Mouse (Mus musculus): Measurements from ENCODE around the gene Mxi1. TPM values are rescaled to one million over a fixed set of nuclear protein-coding genes. Genes with fewer than 3 reads are reported as not detected.

The Mxi1 gene
- total and polyA plus RNA-seq, 3 experiments = 29.0 to 60.9 TPM; not detected in 1

DNA sequence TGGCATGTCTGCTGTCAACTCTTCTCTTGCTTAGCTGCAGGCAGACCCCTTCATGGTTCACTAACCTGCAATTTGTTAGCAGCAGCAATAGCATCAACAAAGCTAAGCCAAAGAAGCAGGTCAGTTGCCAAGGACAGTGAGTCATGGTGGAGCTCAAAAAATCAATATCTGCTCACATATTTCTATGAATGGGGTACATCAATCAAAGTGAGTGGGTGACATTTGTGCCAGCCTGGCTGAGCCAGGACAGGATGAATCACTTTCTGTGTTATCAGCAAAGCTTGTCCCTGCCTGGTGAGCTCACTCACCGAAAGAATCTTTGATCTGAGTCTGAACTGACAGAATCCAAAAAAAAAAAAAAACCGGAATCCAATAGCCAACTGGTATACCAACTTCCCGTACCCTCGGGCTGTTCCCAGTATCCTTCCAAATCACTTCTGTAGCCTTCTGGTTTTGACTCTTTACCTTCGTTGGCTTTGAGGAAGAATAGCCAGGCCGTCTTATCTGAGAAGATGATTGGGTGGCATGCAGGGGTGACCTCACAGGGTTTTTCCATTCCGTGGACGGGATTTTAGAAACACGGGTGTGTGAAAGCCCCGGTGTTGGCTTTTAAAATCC lies 94.0 kb downstream of the Mxi1 start:
- no peaks in the 10 kb centered on the region for H3K79me2 ChIP-seq (ENCODE audit: control insufficient read depth, insufficient read depth, low read length, poor library complexity)
- peak overlapping the region; percentile 30 for H3K9ac ChIP-seq (ENCODE audit: control insufficient read depth, low read depth, low read length, poor library complexity, severe bottlenecking)
- H3K9me3 ChIP-seq (replicated peaks; ENCODE audit: insufficient read depth, low read length) = no peaks in the 10 kb centered on the region
- H3K27me3 ChIP-seq (ENCODE audit: control insufficient read depth in 1 of 2, insufficient read depth in 2 of 2, low read length in 2 of 2) = no peaks in the 10 kb centered on the region
- DNase-seq (ENCODE audit: low read depth, low spot score) = no peak
- H3K4me1 ChIP-seq (ENCODE audit: control insufficient read depth in 1 of 2, insufficient read depth in 2 of 2, low read length in 2 of 2) = peaks cover 12 to 40% of the 10 kb centered on the region in 2 experiments
- TF ChIP-seq ETS1 (IDR thresholded peaks at IDR 0.05; ENCODE audit: low read depth, low read length) (0 out of 2 replicates have a peak, but pooled peaks have one; percentile 5), GATA1 (IDR thresholded peaks at IDR 0.05; ENCODE audit: low read depth, low read length) (no peak; the same call in 1 of the 2 replicates), ZNF384 (IDR thresholded peaks at IDR 0.05; ENCODE audit: low read depth, low read length) (peak; percentile 77)
- peaks cover 0 to 29% of the 10 kb centered on the region in 2 experiments; a peak in 2 of 4 replicates for H3K36me3 ChIP-seq (ENCODE audit: control insufficient read depth in 1 of 2, insufficient read depth in 2 of 2, low read length in 2 of 2)
- no peak overlapping the region for H3K27ac ChIP-seq (ENCODE audit: control insufficient read depth, low read depth, low read length)
- peak overlapping the region; percentile 30 to 45 for H3K4me3 ChIP-seq (ENCODE audit: control insufficient read depth in 1 of 2, insufficient read depth in 1 of 2, low read depth in 2 of 2, low read length in 2 of 2)

- Histone ChIP-seq H3K9me3 (replicated peaks; ENCODE audit: insufficient read depth, low read length) (no peaks in the 10 kb centered on the region), H3K27me3 (ENCODE audit: control insufficient read depth in 1 of 2, insufficient read depth in 2 of 2, low read length in 2 of 2) (no peaks in the 10 kb centered on the region), H3K9ac (ENCODE audit: control insufficient read depth, low read depth, low read length, poor library complexity, severe bottlenecking) (peak overlapping the region; percentile 30), H3K36me3 (ENCODE audit: control insufficient read depth in 1 of 2, insufficient read depth in 2 of 2, low read length in 2 of 2) (peaks cover 0 to 33% of the 10 kb centered on the region in 2 experiments; a peak in 2 of 4 replicates), H3K79me2 (ENCODE audit: control insufficient read depth, insufficient read depth, low read length, poor library complexity) (no peaks in the 10 kb centered on the region), H3K4me3 (ENCODE audit: control insufficient read depth in 1 of 2, insufficient read depth in 1 of 2, low read depth in 2 of 2, low read length in 2 of 2) (peak overlapping the region; percentile 30 to 45), H3K27ac (ENCODE audit: control insufficient read depth, low read depth, low read length) (no peak overlapping the region), H3K4me1 (ENCODE audit: control insufficient read depth in 1 of 2, insufficient read depth in 2 of 2, low read length in 2 of 2) (peaks cover 12 to 45% of the 10 kb centered on the region in 2 experiments)
- peak; percentile 77 for DNase-seq (ENCODE audit: low read depth, low spot score)
- TF ChIP-seq MYC (IDR thresholded peaks at IDR 0.05; ENCODE audit: low read depth, low read length) (0 out of 2 replicates have a peak, but pooled peaks have one; percentile 19), E2F4 (IDR thresholded peaks at IDR 0.05; ENCODE audit: borderline replicate concordance, low read depth, low read length) (no peak), POLR2A (IDR thresholded peaks at IDR 0.05; ENCODE audit: control insufficient read depth in 1 of 2, insufficient read depth in 1 of 2, low read depth in 1 of 2, low read length in 2 of 2, poor library complexity in 1 of 2) (no peak), GATA1 (IDR thresholded peaks at IDR 0.05; ENCODE audit: low read depth, low read length) (no peak), MEF2A (IDR thresholded peaks at IDR 0.05; ENCODE audit: extremely low read depth, insufficient replicate concordance, low read depth, low read length, poor library complexity, severe bottlenecking) (no peak), ZMIZ1 (IDR thresholded peaks at IDR 0.05; ENCODE audit: low read depth, low read length) (no peak), MXI1 (IDR thresholded peaks at IDR 0.05; ENCODE audit: low read depth, low read length) (no peak; the same call in 1 of the 2 replicates), NRF1 (IDR thresholded peaks at IDR 0.05; ENCODE audit: insufficient read depth, low read depth, low read length, poor library complexity, severe bottlenecking) (no peak), SMC3 (IDR thresholded peaks at IDR 0.05; ENCODE audit: low read depth, low read length) (no peak), CTCF (IDR thresholded peaks at IDR 0.05 in 2 of 3, conservative IDR thresholded peaks at IDR 0.05 in 1 of 3; ENCODE audit: control insufficient read depth in 1 of 3, insufficient read depth in 1 of 3, low read depth in 2 of 3, low read length in 3 of 3, poor library complexity in 1 of 3, severe bottlenecking in 1 of 3) (no peak), NELFE (IDR thresholded peaks at IDR 0.05; ENCODE audit: low read depth, low read length) (0 out of 2 replicates have a peak, but pooled peaks have one; percentile 22), UBTF (IDR thresholded peaks at IDR 0.05; ENCODE audit: borderline replicate concordance, insufficient read depth, low read depth, low read length) (no peak), USF2 (IDR thresholded peaks at IDR 0.05; ENCODE audit: borderline replicate concordance in 1 of 2, insufficient read depth in 1 of 2, low read depth in 1 of 2, low read length in 2 of 2) (no peak), SIN3A (IDR thresholded peaks at IDR 0.05; ENCODE audit: low read length) (peak; percentile 35), KAT2A (conservative IDR thresholded peaks at IDR 0.05; ENCODE audit: low read depth, low read length) (no peak), ELF1 (IDR thresholded peaks at IDR 0.05; ENCODE audit: low read depth, low read length) (no peak), RCOR1 (IDR thresholded peaks at IDR 0.05; ENCODE audit: low read depth, low read length) (peak; percentile 30; the same call in 1 of the 2 replicates), TBP (IDR thresholded peaks at IDR 0.05; ENCODE audit: low read depth, low read length) (peak; percentile 68), ETS1 (IDR thresholded peaks at IDR 0.05; ENCODE audit: low read depth, low read length) (no peak), MAX (IDR thresholded peaks at IDR 0.05; ENCODE audit: low read length) (peak; percentile 53), POLR2AphosphoS5 (IDR thresholded peaks at IDR 0.05; ENCODE audit: borderline replicate concordance, low read depth, low read length) (no peak), BHLHE40 (IDR thresholded peaks at IDR 0.05; ENCODE audit: borderline replicate concordance, low read depth, low read length) (peak; percentile 13; the same call in 1 of the 2 replicates), EP300 (IDR thresholded peaks at IDR 0.05; ENCODE audit: low read depth in 1 of 2, low read length in 2 of 2) (peak; percentile 26 to 51; a peak in 3 of 4 replicates), ZNF384 (IDR thresholded peaks at IDR 0.05; ENCODE audit: low read depth, low read length) (0 out of 2 replicates have a peak, but pooled peaks have one; percentile 17)
These were observed 94.6 kb downstream of the Mxi1 start for GRCm38 (mm10) chr19:53404837-53405356.
